In the genomic region with DNA sequence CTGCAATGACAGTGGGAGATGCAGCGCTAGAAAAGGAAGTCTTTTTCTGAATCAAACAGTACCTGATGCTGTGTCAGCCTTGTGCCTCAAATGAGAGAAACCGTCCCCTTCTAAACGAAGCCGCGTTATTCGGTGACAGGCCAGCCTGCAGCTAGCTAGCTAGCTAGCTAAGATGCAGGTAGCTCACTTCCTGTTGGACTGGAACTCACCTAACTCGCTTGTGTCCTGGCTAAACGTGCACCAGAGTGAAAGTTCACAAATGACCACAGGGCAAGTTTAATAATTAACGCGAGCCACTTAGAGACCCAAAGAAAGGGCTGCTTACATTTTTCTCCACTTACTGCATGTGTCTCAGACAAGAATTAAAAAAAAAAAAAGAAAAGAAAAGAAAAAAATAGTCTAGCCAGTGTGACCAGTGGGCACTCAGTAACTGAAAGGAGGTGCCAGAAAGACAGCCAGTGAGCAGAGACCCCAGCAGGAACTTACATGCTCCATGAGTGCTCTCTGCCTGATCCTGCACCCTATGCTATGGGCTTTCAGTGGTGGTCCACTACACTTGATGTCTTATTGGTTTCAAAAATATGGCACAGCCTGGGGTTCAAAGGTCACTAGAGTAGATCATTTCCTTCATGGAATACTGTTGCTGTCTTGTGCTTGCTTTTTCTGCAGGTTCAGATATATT, we compare ENCODE assay signal across 12 mouse cellular contexts. TPM values are rescaled to one million over a fixed set of nuclear protein-coding genes. Genes with fewer than 3 reads are reported as not detected.
DNase-seq lines count a peak whose midpoint lies in the region; ATAC-seq and TF ChIP-seq lines count a peak whose summit lies in the region.
"Had no signal": no experiment of that assay in that cellular context is flagged by ENCODE, and none has a peak within 500 bp of the region (broad histone marks: within the 10 kb centered on the region; RNA-seq: fewer than 3 reads in every experiment).

Gene Pkhd1 (minus strand): TSS at position 216 of the 682 bp plus-strand sequence.

- no peak for TF ChIP-seq EP300 in lung, postnatal 0 days (IDR thresholded peaks at IDR 0.05)

- no peaks in the 10 kb centered on the region for H3K79me2 ChIP-seq in liver, adult 2 months (ENCODE audit: control insufficient read depth, insufficient read depth, low read length)

- peak within 1 kb of the TSS; percentile 38 for H3K4me3 ChIP-seq in liver, adult 2 months (ENCODE audit: insufficient read depth, low read depth, low read length)
- H3K4me3 ChIP-seq in lung, postnatal 0 days (ENCODE audit: low read depth, low read length): no peak within 1 kb of the TSS
- H3K4me3 ChIP-seq in midbrain, embryonic 16.5 days (ENCODE audit: low read depth, low read length): no peak within 1 kb of the TSS
- H3K4me3 ChIP-seq: forebrain, embryonic 10.5 days; heart, embryonic 15.5 days had no signal

- no peaks in the 10 kb centered on the region for H3K9me3 ChIP-seq in lung, postnatal 0 days (ENCODE audit: low read length)
- H3K9me3 ChIP-seq in midbrain, embryonic 16.5 days (replicated peaks; ENCODE audit: control insufficient read depth, low read length, poor library complexity, severe bottlenecking): no peaks in the 10 kb centered on the region
- H3K9me3 ChIP-seq: forebrain, embryonic 10.5 days; heart, embryonic 15.5 days had no signal

- no peaks in the 10 kb centered on the region for H3K27me3 ChIP-seq in Patski
- no peaks in the 10 kb centered on the region for H3K27me3 ChIP-seq in liver, adult 2 months (ENCODE audit: control insufficient read depth, insufficient read depth, low read length)
- no peaks in the 10 kb centered on the region for H3K27me3 ChIP-seq in lung, postnatal 0 days (replicated peaks; ENCODE audit: insufficient read depth, low read length)
- no peaks in the 10 kb centered on the region for H3K27me3 ChIP-seq in midbrain, embryonic 16.5 days (ENCODE audit: control insufficient read depth, insufficient read depth, low read depth, low read length)
- H3K27me3 ChIP-seq: heart, embryonic 15.5 days had no signal

- H3K4me1 ChIP-seq in liver, adult 2 months (ENCODE audit: control insufficient read depth, insufficient read depth, low read length): peaks cover 2% of the 10 kb centered on the region; the same call in 1 of the 2 replicates
- H3K4me1 ChIP-seq in lung, postnatal 0 days (ENCODE audit: insufficient read depth, low read depth, low read length): no peaks in the 10 kb centered on the region
- H3K4me1 ChIP-seq in midbrain, embryonic 16.5 days (ENCODE audit: control insufficient read depth, insufficient read depth, low read length): no peaks in the 10 kb centered on the region
- H3K4me1 ChIP-seq: forebrain, embryonic 10.5 days; heart, embryonic 15.5 days had no signal

- peak within 1 kb of the TSS; percentile 16 for H3K9ac ChIP-seq in liver, adult 2 months (ENCODE audit: low read depth, low read length)
- H3K9ac ChIP-seq in lung, postnatal 0 days (replicated peaks; ENCODE audit: low read depth): no peak within 1 kb of the TSS
- H3K9ac ChIP-seq in midbrain, embryonic 16.5 days (ENCODE audit: low read depth, low read length): no peak within 1 kb of the TSS
- H3K9ac ChIP-seq: heart, embryonic 15.5 days had no signal

- H3K27ac ChIP-seq in liver, adult 2 months (replicated peaks; ENCODE audit: insufficient read depth, low read depth, low read length): peak within 1 kb of the TSS; percentile 20
- no peak within 1 kb of the TSS for H3K27ac ChIP-seq in lung, postnatal 0 days (ENCODE audit: low read length)
- no peak within 1 kb of the TSS for H3K27ac ChIP-seq in midbrain, embryonic 16.5 days (ENCODE audit: low read length)
- H3K27ac ChIP-seq: forebrain, embryonic 10.5 days; heart, embryonic 15.5 days had no signal

- CTCF ChIA-PET in Patski (lab: Charles Lee): interaction anchor here (0.6 to 1.7 kb wide), 7 partner anchors 13 to 120 kb away, joined by 3 to 5 read pairs (median 3); no protein-coding TSS in a partner anchor

- in situ Hi-C loops in Patski (cut with MboI; ENCODE audit: low pct_unique_long_range_greater_than_20kb): loop anchor here (5.0 to 10.0 kb wide), 2 partner anchors 34 to 267 kb away; no protein-coding TSS in a partner anchor

- H3K36me3 ChIP-seq in liver, adult 2 months (ENCODE audit: control insufficient read depth, insufficient read depth, low read length): no peaks in the 10 kb centered on the region
- no peaks in the 10 kb centered on the region for H3K36me3 ChIP-seq in lung, postnatal 0 days (ENCODE audit: insufficient read depth, low read length)
- H3K36me3 ChIP-seq in midbrain, embryonic 16.5 days (ENCODE audit: control insufficient read depth, insufficient read depth, low read length): no peaks in the 10 kb centered on the region
- H3K36me3 ChIP-seq: forebrain, embryonic 10.5 days; heart, embryonic 15.5 days had no signal

- TF ChIP-seq POLR2A in liver, adult 2 months (IDR thresholded peaks at IDR 0.05; ENCODE audit: extremely low read depth, insufficient read depth, low read length): no peak

- TF ChIP-seq CTCF in Patski (IDR thresholded peaks at IDR 0.05): no peak
- no peak for TF ChIP-seq CTCF in liver, adult 2 months (IDR thresholded peaks at IDR 0.05; ENCODE audit: low read depth, low read length)
- TF ChIP-seq CTCF in lung, postnatal 0 days (IDR thresholded peaks at IDR 0.05): no peak

- POLR2A ChIA-PET in Patski (lab: Charles Lee): interaction anchor here (0.7 to 4.1 kb wide), 4 partner anchors 12 to 623 kb away, joined by 3 to 24 read pairs (median 5); no protein-coding TSS in a partner anchor

- WGBS in liver, adult 2 months: 22% methylated on average over 10 of the region's 10 CpGs
- WGBS in lung, postnatal 0 days: 45% methylated on average over 10 of the region's 10 CpGs
- 80% methylated on average over 10 of the region's 10 CpGs for WGBS in midbrain, embryonic 16.5 days

- peak; percentile 91 for DNase-seq in Patski (ENCODE audit: low read depth, low spot score)
- peak; percentile 83 to 95 for DNase-seq in kidney, adult 8-10 months
- DNase-seq in liver, adult 2 months (ENCODE audit: extremely low read depth, low read depth, low spot score): peak; percentile 93
- peak; percentile 79 for DNase-seq in lung, postnatal 0 days (ENCODE audit: low spot score)
- DNase-seq in layer of hippocampus, postnatal 10 days (ENCODE audit: low spot score in 2 of 2): no peak
- no peak for DNase-seq in thymus, postnatal 4 days
- no peak for DNase-seq in adrenal gland, postnatal 14 days

- peak within 1 kb of the TSS; percentile 38 for H3K4me2 ChIP-seq in lung, postnatal 0 days (replicated peaks; ENCODE audit: low read depth, low read length)
- no peak within 1 kb of the TSS for H3K4me2 ChIP-seq in midbrain, embryonic 16.5 days (ENCODE audit: low read length)
- H3K4me2 ChIP-seq: heart, embryonic 15.5 days had no signal

- peak; percentile 49 for ATAC-seq in Patski
- peak; percentile 80 for ATAC-seq in lung, postnatal 0 days
- no peak for ATAC-seq in midbrain, embryonic 16.5 days

RNA-seq across cellular contexts. Expression of gene Pkhd1, which starts in this region (rescaled TPM):
- 58.4 TPM for polyA plus RNA-seq in Patski (2021)
- 8.1 and 10.0 TPM in 2 replicates for total RNA-seq in liver, adult 2 months (2014; rRNA removed)
- 0.97 and 1.5 TPM in 2 replicates for polyA plus RNA-seq in liver, adult 2 months (2012; rRNA removed)
- polyA plus RNA-seq in lung, postnatal 0 days (2015; fragmentation: Nextera tagmentation; extraction: Ambion mirVana): 0.33 and 0.40 TPM in 2 replicates
- under 1 TPM; 0.07 to 0.23 TPM for total RNA-seq in layer of hippocampus, postnatal 10 days (2021)
- total RNA-seq in adrenal gland, postnatal 14 days (2021): 0.04 and 0.78 TPM in 2 replicates
- 0.10 TPM in 1 of 2 replicates, not detected in the other for polyA plus RNA-seq in midbrain, embryonic 16.5 days (2015; fragmentation: Nextera tagmentation; extraction: Ambion mirVana)
- total RNA-seq: megakaryocyte, adult 5-6 weeks had no signal
- polyA plus RNA-seq: C2C12; forebrain, embryonic 10.5 days; heart, embryonic 15.5 days had no signal

Comparison
In these comparisons a context has a peak if more than half of its experiments do, and no peak if none do; other contexts are left out.
1. RNA of gene Pkhd1 (polyA plus RNA-seq): 58.4 TPM in Patski (single experiment); 0.97 to 1.5 TPM in liver, adult 2 months, 0.33 to 0.40 TPM in lung, postnatal 0 days and 0.10 TPM in midbrain, embryonic 16.5 days; every median in the first group is over 10 times any median in the second.
2. Peak in DNase-seq, ATAC-seq and H3K4me2 ChIP-seq in lung, postnatal 0 days; RNA of the gene not detected or under 1 TPM.
3. DNase-seq: peak in Patski (single experiment), kidney, adult 8-10 months (2 of 2) and liver, adult 2 months (single experiment); none in layer of hippocampus, postnatal 10 days (0 of 2), thymus, postnatal 4 days (single experiment) and adrenal gland, postnatal 14 days (single experiment).